Mouse (Mus musculus) gastrocnemius, postnatal 10 days (tissue): ENCODE data around the gene Zfp354c. TPM values are rescaled to one million over a fixed set of nuclear protein-coding genes. Genes with fewer than 3 reads are reported as not detected.

Experiments
- total RNA-seq, 2 experiments: library from RNA; stranded (reverse); gene quantifications; 2 replicates each; pipeline ENCODE4 v1.2.3; 2021

The Zfp354c gene
- total RNA-seq, 2 experiments from 2014 or later = 11.2 to 13.5 TPM

Other genes starting within 250 kb of the Zfp354c start
- 10 to 100 TPM; 27.3 to 37.4 TPM for gene Adamts2, start 225.6 kb downstream of the Zfp354c start, total RNA-seq
- 1 to 10 TPM in 1 of 2 experiments, under 1 TPM in 1; 0.92 to 1.2 TPM for gene Zfp879, start 13.8 kb upstream of the Zfp354c start, total RNA-seq
- not detected for gene Grm6, start 23.0 kb upstream of the Zfp354c start, total RNA-seq
- gene Zfp454, start 59.9 kb upstream of the Zfp354c start, total RNA-seq = 1 to 10 TPM; 1.9 to 2.2 TPM
- gene Zfp2, start 88.4 kb upstream of the Zfp354c start, total RNA-seq = 1 to 10 TPM; 2.3 to 3.1 TPM
- gene Zfp354b, start 103.9 kb upstream of the Zfp354c start, total RNA-seq = 1 to 10 TPM in 1 of 2 experiments, under 1 TPM in 1; 0.87 to 2.6 TPM
- gene 4933414I15Rik, start 116.0 kb upstream of the Zfp354c start, total RNA-seq = not detected
- gene Prop1, start 126.0 kb upstream of the Zfp354c start, total RNA-seq = not detected
- not detected for gene Olfr1378, start 138.8 kb upstream of the Zfp354c start, total RNA-seq
- gene Olfr1377, start 154.2 kb upstream of the Zfp354c start, total RNA-seq = not detected
- gene Olfr51, start 175.9 kb upstream of the Zfp354c start, total RNA-seq = not detected
- gene Olfr54, start 186.5 kb upstream of the Zfp354c start, total RNA-seq = not detected
- not detected for gene Olfr1375, start 220.4 kb upstream of the Zfp354c start, total RNA-seq
- gene Zfp354a, start 231.5 kb upstream of the Zfp354c start, total RNA-seq = 1 to 10 TPM; 2.1 to 3.1 TPM